Mouse (Mus musculus) MEL (cell line): ENCODE measurements at regions not wholly inside any gene's neighbourhood (a gene's known extent, or its start where the extent isn't known, plus 50 kb on each side); places are given as distances from the start of the nearest gene placed in this dataset.

ENCODE experiments used
- DNase-seq: peaks from one replicate; pipeline ENCODE4 v3.0.0; 2011; ENCODE audit warnings: low read depth, low spot score
- H3K27ac ChIP-seq: 2 replicates; pipeline ENCODE4 v1.5.1; 2012; ENCODE audit warnings: low read depth, mild to moderate bottlenecking, control low read depth, low read length, moderate library complexity; ENCODE audit not compliant: control insufficient read depth
- H3K27me3 ChIP-seq, 2 experiments: fragments of 150-350 bp in 1 of 2; sonication (generic) in 1 of 2; 2 replicates each; pipeline ENCODE4 v1.6.1; 2012; ENCODE audit warnings: low read length in 2 of 2, mild to moderate bottlenecking in 2 of 2, improper control_type of control experiment in 1 of 2, moderate library complexity in 1 of 2; ENCODE audit not compliant: insufficient read depth in 2 of 2, control insufficient read depth in 1 of 2
- H3K36me3 ChIP-seq, 2 experiments: 2 replicates each; pipeline ENCODE4 v1.6.1; 2012 to 2014; ENCODE audit warnings: low read length in 2 of 2, improper control_type of control experiment in 1 of 2, inconsistent platforms in 1 of 2, mild to moderate bottlenecking in 1 of 2; ENCODE audit not compliant: insufficient read depth in 2 of 2, control insufficient read depth in 1 of 2
- H3K4me1 ChIP-seq, 2 experiments: fragments of 150-350 bp in 1 of 2; sonication (generic) in 1 of 2; 2 replicates each; pipeline ENCODE4 v1.6.1; 2012; ENCODE audit warnings: low read length in 2 of 2, improper control_type of control experiment in 1 of 2, mild to moderate bottlenecking in 1 of 2; ENCODE audit not compliant: insufficient read depth in 2 of 2, control insufficient read depth in 1 of 2
- H3K4me3 ChIP-seq, 2 experiments: fragments of 150-350 bp in 1 of 2; sonication (generic) in 1 of 2; 2 replicates each; pipeline ENCODE4 v1.5.1; 2012; ENCODE audit warnings: low read depth in 2 of 2, low read length in 2 of 2, mild to moderate bottlenecking in 2 of 2, moderate library complexity in 2 of 2, control low read depth in 1 of 2, improper control_type of control experiment in 1 of 2; ENCODE audit not compliant: control insufficient read depth in 1 of 2, insufficient read depth in 1 of 2
- H3K79me2 ChIP-seq: 2 replicates; pipeline ENCODE4 v1.6.1; 2012; ENCODE audit warnings: mild to moderate bottlenecking, low read length, moderate library complexity; ENCODE audit not compliant: control insufficient read depth, poor library complexity, insufficient read depth
- H3K9ac ChIP-seq: 2 replicates; pipeline ENCODE4 v1.6.1; 2012; ENCODE audit warnings: low read depth, mild to moderate bottlenecking, control low read depth, low read length, moderate library complexity; ENCODE audit not compliant: control insufficient read depth, poor library complexity, severe bottlenecking
- H3K9me3 ChIP-seq: fragments of 150-350 bp; sonication (generic); replicated peaks from 2 replicates; pipeline ENCODE4 v1.6.1; 2012; ENCODE audit warnings: mild to moderate bottlenecking, low read length, improper control_type of control experiment, moderate library complexity; ENCODE audit not compliant: insufficient read depth
- CHD2 ChIP-seq: IDR thresholded peaks from 2 replicates; pipeline ENCODE4 v1.6.1; 2011; ENCODE audit warnings: low read length, improper control_type of control experiment
- CTCF ChIP-seq, 3 experiments: IDR thresholded peaks in 2 of 3; conservative IDR thresholded peaks in 1 of 3; 2 replicates each; pipeline ENCODE4 v1.5.1; 2011 to 2012; ENCODE audit warnings: low read length in 3 of 3, low read depth in 2 of 3, mild to moderate bottlenecking in 2 of 3, improper control_type of control experiment in 1 of 3, inconsistent platforms in 1 of 3, mixed read lengths in 1 of 3, moderate library complexity in 1 of 3; ENCODE audit not compliant: control insufficient read depth in 1 of 3, insufficient read depth in 1 of 3, poor library complexity in 1 of 3, severe bottlenecking in 1 of 3
- E2F4 ChIP-seq: IDR thresholded peaks from 2 replicates; pipeline ENCODE4 v1.6.1; 2011; ENCODE audit warnings: low read depth, low read length, improper control_type of control experiment, borderline replicate concordance
- ELF1 ChIP-seq: IDR thresholded peaks from 2 replicates; pipeline ENCODE4 v1.6.1; 2014; ENCODE audit warnings: low read depth, mild to moderate bottlenecking, inconsistent platforms, low read length, improper control_type of control experiment, moderate library complexity
- EP300 ChIP-seq, 2 experiments: IDR thresholded peaks; 2 replicates each; pipeline ENCODE4 v1.6.1; 2011; ENCODE audit warnings: improper control_type of control experiment in 2 of 2, low read length in 2 of 2, low read depth in 1 of 2, mild to moderate bottlenecking in 1 of 2
- ETS1 ChIP-seq: IDR thresholded peaks from 2 replicates; pipeline ENCODE4 v1.6.1; 2012; ENCODE audit warnings: low read depth, mild to moderate bottlenecking, inconsistent platforms, low read length, improper control_type of control experiment, moderate library complexity
- GABPA ChIP-seq: IDR thresholded peaks from 2 replicates; pipeline ENCODE4 v1.6.1; 2012; ENCODE audit warnings: low read depth, mild to moderate bottlenecking, inconsistent platforms, low read length, improper control_type of control experiment, moderate library complexity
- KAT2A ChIP-seq: conservative IDR thresholded peaks from 2 replicates; pipeline ENCODE4 v1.6.1; 2012; ENCODE audit warnings: low read depth, low read length, improper control_type of control experiment, inconsistent platforms
- MAFK ChIP-seq: IDR thresholded peaks from 2 replicates; pipeline ENCODE4 v1.6.1; 2011; ENCODE audit warnings: low read depth, mild to moderate bottlenecking, low read length, improper control_type of control experiment, borderline replicate concordance
- MAZ ChIP-seq: IDR thresholded peaks from 2 replicates; pipeline ENCODE4 v1.6.1; 2012; ENCODE audit warnings: low read depth, mild to moderate bottlenecking, inconsistent platforms, low read length, improper control_type of control experiment
- MYB ChIP-seq: IDR thresholded peaks from 2 replicates; pipeline ENCODE4 v1.6.1; 2011; ENCODE audit warnings: mild to moderate bottlenecking, low read depth, low read length, improper control_type of control experiment
- POLR2A ChIP-seq, 2 experiments: IDR thresholded peaks; 2 replicates each; pipeline ENCODE4 v1.6.1; 2011 to 2012; ENCODE audit warnings: low read length in 2 of 2, mild to moderate bottlenecking in 2 of 2, control low read depth in 1 of 2, improper control_type of control experiment in 1 of 2, low read depth in 1 of 2, moderate library complexity in 1 of 2; ENCODE audit not compliant: control insufficient read depth in 1 of 2, insufficient read depth in 1 of 2, poor library complexity in 1 of 2
- POLR2AphosphoS2 ChIP-seq: IDR thresholded peaks from 2 replicates; pipeline ENCODE4 v1.6.1; 2011; ENCODE audit warnings: low read length, improper control_type of control experiment
- POLR2AphosphoS5 ChIP-seq: IDR thresholded peaks from 2 replicates; pipeline ENCODE4 v1.6.1; 2012; ENCODE audit warnings: low read depth, borderline replicate concordance, mild to moderate bottlenecking, inconsistent platforms, low read length, moderate library complexity, mixed read lengths
- RAD21 ChIP-seq: IDR thresholded peaks from 2 replicates; pipeline ENCODE4 v1.6.1; 2011; ENCODE audit warnings: mild to moderate bottlenecking, low read depth, low read length, improper control_type of control experiment
- SMC3 ChIP-seq: IDR thresholded peaks from 2 replicates; pipeline ENCODE4 v1.6.1; 2011; ENCODE audit warnings: low read depth, low read length, improper control_type of control experiment
- TAL1 ChIP-seq: IDR thresholded peaks from 2 replicates; pipeline ENCODE4 v1.6.1; 2012; ENCODE audit warnings: mild to moderate bottlenecking, inconsistent platforms, low read length, moderate library complexity, mixed read lengths
- TBP ChIP-seq: IDR thresholded peaks from 2 replicates; pipeline ENCODE4 v1.8.0; 2011; ENCODE audit warnings: low read depth, low read length, improper control_type of control experiment
- UBTF ChIP-seq: IDR thresholded peaks from 2 replicates; pipeline ENCODE4 v1.6.1; 2012; ENCODE audit warnings: low read depth, mild to moderate bottlenecking, inconsistent platforms, low read length, improper control_type of control experiment, moderate library complexity, borderline replicate concordance; ENCODE audit not compliant: insufficient read depth
- ZC3H11A ChIP-seq: IDR thresholded peaks from 2 replicates; pipeline ENCODE4 v1.6.1; 2012; ENCODE audit warnings: low read depth, mild to moderate bottlenecking, inconsistent platforms, low read length, improper control_type of control experiment
- ZKSCAN1 ChIP-seq: IDR thresholded peaks from 2 replicates; pipeline ENCODE4 v1.6.1; 2012; ENCODE audit warnings: low read depth, mild to moderate bottlenecking, inconsistent platforms, low read length, improper control_type of control experiment, moderate library complexity
- ZMIZ1 ChIP-seq: IDR thresholded peaks from 2 replicates; pipeline ENCODE4 v1.6.1; 2012; ENCODE audit warnings: low read depth, mild to moderate bottlenecking, inconsistent platforms, low read length, improper control_type of control experiment, moderate library complexity

DNA sequence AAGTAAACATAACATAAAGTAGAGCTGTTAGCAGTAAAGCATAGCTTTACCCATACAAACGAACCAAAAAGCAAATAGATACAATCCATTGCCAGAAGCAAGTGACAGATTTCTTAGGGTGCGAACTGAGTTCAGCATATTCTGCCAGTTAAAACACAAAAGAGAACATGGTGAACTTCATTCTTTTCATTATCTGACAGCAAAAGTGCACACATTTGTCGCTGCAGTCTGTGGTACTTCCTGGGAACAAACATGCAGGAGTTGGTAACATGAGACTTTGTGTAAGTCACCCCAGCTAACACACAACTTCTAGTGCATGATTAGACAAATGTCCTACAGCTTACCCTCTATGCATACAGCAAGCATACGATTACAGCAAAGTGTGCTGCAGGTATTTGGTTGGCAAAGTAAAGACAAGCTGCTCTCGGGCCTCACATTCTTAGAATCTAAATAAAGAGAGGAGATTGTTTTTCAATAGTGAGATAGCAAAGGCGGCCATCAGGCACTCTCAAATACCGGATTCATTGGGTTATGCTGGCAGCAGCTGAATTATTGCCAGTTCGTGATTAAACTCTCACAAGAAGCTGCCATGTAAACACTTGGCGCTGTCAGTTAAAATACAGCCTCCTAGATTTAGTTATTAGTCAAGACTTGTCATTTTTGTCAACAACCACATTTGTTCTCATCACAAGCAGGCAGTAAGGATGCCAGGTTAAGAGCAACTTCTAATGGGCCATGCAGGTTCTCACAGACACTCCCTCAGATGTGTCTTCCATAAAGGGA is 327.2 kb downstream of the 1190002N15Rik start:
- TF ChIP-seq EP300 (IDR thresholded peaks at IDR 0.05; ENCODE audit: low read depth in 1 of 2, low read length in 2 of 2), result no peak
- no peak for TF ChIP-seq SMC3
- TF ChIP-seq KAT2A, result no peak
- TF ChIP-seq ZC3H11A, result no peak
- TF ChIP-seq ELF1, result no peak
- no peak for TF ChIP-seq MAFK
- TF ChIP-seq ZKSCAN1, result no peak
- TF ChIP-seq MAZ, result no peak
- TF ChIP-seq RAD21, result no peak
- no peak for TF ChIP-seq CTCF (IDR thresholded peaks at IDR 0.05 in 2 of 3, conservative IDR thresholded peaks at IDR 0.05 in 1 of 3; ENCODE audit: control insufficient read depth in 1 of 3, insufficient read depth in 1 of 3, low read depth in 2 of 3, low read length in 3 of 3, poor library complexity in 1 of 3, severe bottlenecking in 1 of 3)
- no peak for TF ChIP-seq E2F4
- H3K27ac ChIP-seq, result no peak overlapping the region
- no peak overlapping the region for H3K9ac ChIP-seq
- no peak overlapping the region for H3K4me3 ChIP-seq
- no peaks in the 10 kb centered on the region for H3K79me2 ChIP-seq
- no peak for DNase-seq
- H3K27me3 ChIP-seq, result no peaks in the 10 kb centered on the region
- H3K36me3 ChIP-seq, result no peaks in the 10 kb centered on the region
- no peaks in the 10 kb centered on the region for H3K4me1 ChIP-seq
- no peaks in the 10 kb centered on the region for H3K9me3 ChIP-seq

DNA sequence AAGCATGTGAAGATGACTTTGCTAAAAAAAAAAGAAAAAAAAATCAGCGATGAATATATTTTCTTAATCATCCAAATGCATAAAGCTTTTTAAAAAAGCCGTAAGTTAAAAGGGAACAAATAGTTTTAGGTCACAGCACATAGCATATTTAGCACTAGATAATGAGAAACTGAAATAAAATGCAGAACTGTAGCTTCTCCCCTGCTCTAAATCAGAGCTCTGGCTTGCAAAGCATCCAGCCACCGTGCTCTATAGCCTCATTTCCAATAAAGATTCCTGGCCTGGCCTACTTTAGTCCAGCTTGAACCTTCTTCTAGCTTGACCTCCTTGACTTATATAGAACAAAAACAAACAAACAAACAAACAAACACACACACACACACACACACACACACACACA is 328.9 kb downstream of the 1190002N15Rik start:
- Histone ChIP-seq H3K79me2 (no peaks in the 10 kb centered on the region), H3K9me3 (no peaks in the 10 kb centered on the region)
- TF ChIP-seq POLR2AphosphoS2 (no peak), POLR2AphosphoS5 (no peak), TAL1 (no peak), CTCF (IDR thresholded peaks at IDR 0.05 in 2 of 3, conservative IDR thresholded peaks at IDR 0.05 in 1 of 3; ENCODE audit: control insufficient read depth in 1 of 3, insufficient read depth in 1 of 3, low read depth in 2 of 3, low read length in 3 of 3, poor library complexity in 1 of 3, severe bottlenecking in 1 of 3) (no peak), ETS1 (no peak), EP300 (IDR thresholded peaks at IDR 0.05; ENCODE audit: low read depth in 1 of 2, low read length in 2 of 2) (no peak), MAZ (no peak), MYB (no peak), E2F4 (no peak), ZMIZ1 (no peak), UBTF (no peak), CHD2 (no peak), POLR2A (IDR thresholded peaks at IDR 0.05; ENCODE audit: control insufficient read depth in 1 of 2, insufficient read depth in 1 of 2, low read depth in 1 of 2, low read length in 2 of 2, poor library complexity in 1 of 2) (no peak), KAT2A (no peak), ELF1 (no peak), TBP (no peak), GABPA (no peak)
- TF ChIP-seq, all 39 proteins: peak for 0
- no peak for DNase-seq
- Histone ChIP-seq H3K4me1 (no peaks in the 10 kb centered on the region), H3K36me3 (no peaks in the 10 kb centered on the region), H3K9ac (no peak overlapping the region), H3K27ac (no peak overlapping the region), H3K4me3 (no peak overlapping the region), H3K27me3 (no peaks in the 10 kb centered on the region)
